In the genomic region with DNA sequence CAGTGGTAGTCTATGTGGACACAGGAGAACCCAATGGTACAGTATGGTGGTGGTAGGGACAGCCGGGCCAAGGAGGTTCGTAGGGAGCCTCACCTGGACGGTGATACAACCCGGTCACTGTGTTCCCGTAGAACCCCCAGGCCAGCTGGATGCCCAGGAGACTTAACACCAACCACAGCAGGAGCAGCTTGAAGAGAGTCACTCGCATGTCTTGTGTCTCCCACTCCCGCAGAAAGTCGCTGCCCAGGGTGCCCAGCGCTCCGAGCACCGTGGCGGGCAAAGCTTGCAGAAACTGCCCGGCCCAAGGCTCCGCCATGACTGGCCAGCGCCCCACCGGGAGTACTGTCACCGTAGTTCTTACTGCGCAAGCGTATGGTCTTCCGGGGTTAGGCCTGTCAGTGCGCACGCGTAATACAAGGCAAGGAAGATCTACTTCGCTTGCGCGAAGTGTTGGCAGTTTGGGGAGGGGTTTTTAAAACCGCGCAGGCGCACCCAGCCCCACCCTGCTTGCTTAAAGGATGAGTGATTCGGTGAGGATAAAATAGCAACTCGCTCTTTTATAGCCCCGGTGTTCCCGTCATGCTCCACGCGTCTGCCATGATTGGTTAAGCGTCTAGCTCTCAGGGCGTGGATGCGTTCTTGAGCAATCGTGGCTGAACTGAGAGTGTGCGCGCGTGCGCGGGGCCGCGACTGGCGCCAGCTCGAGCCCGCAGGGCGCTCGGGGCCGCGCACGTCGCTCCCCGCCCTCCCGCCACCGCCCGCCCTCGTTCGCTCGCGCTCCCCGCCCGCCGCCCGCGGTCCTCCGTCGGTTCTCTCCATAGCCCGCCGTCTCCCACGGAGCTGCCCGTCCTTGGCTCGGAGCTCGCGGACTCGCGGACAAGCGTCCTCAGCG, we compare ENCODE assay signal across 8 mouse cellular contexts. TPM values are rescaled to one million over a fixed set of nuclear protein-coding genes. Genes with fewer than 3 reads are reported as not detected.
DNase-seq lines count a peak whose midpoint lies in the region; ATAC-seq lines count a peak whose summit lies in the region.

A gene (plus strand): TSS at position 501 of the 892 bp plus-strand sequence.
A gene (minus strand): TSS at position 532 of the 892 bp plus-strand sequence.

- intact Hi-C loops in gastrocnemius, postnatal 14 days (cut with DNase I; ENCODE audit: low total_unique reads) = no loop called here
- intact Hi-C loops in left cerebral cortex, postnatal 10 days (cut with DNase I) = no loop called here

- peak; percentile 99 to 100 for DNase-seq in adrenal gland, adult (ENCODE audit: inconsistent age in 2 of 2, low spot score in 1 of 2)
- peak; percentile 100 for DNase-seq in embryo, embryonic 10.5 days (ENCODE audit: low spot score)
- peak; percentile 97 for DNase-seq in gastrocnemius, postnatal 14 days
- peak; percentile 98 to 100 for DNase-seq in left cerebral cortex, postnatal 10 days (ENCODE audit: extremely low spot score in 1 of 2, low spot score in 2 of 2)
- peak; percentile 98 for DNase-seq in right cerebral cortex, postnatal 25 days
- DNase-seq in urinary bladder, postnatal 4 days (ENCODE audit: low spot score in 2 of 2) = peak; percentile 95 to 98

- peak; percentile 96 for ATAC-seq in inflammation-experienced regulatory T-cells, adult 6 months
- ATAC-seq in megakaryocyte-erythroid progenitor cell, adult 5-6 weeks (replicated peaks; ENCODE audit: low FRiP score, low TSS enrichment, poor library complexity, severe bottlenecking) = peak; percentile 92

RNA-seq across cellular contexts. Expression of the first gene that starts in this region (rescaled TPM):
- total RNA-seq in gastrocnemius, postnatal 14 days (2021) = 100 to 1,000 TPM; 159 to 177 TPM
- polyA plus RNA-seq in inflammation-experienced regulatory T-cells, adult 6 months (2017; shearing (Covaris generic)) = 100 to 1,000 TPM; 323 to 459 (median 386) TPM
- 100 to 1,000 TPM; 209 to 216 TPM for total RNA-seq in left cerebral cortex, postnatal 10 days (2021)
- 148 and 275 TPM in 2 replicates for total RNA-seq in megakaryocyte-erythroid progenitor cell, adult 5-6 weeks (2014; fragmentation: Nextera tagmentation)
- total RNA-seq in megakaryocyte-erythroid progenitor cell, adult 5-6 weeks (2017) = 249 and 303 TPM in 2 replicates

RNA-seq across cellular contexts. Expression of the second gene that starts in this region (rescaled TPM):
- 10 to 100 TPM; 24.7 to 26.9 TPM for total RNA-seq in gastrocnemius, postnatal 14 days (2021)
- 10 to 100 TPM in 2 of 3 experiments, 1 to 10 TPM in 1; 9.6 to 17.6 (median 14.8) TPM for polyA plus RNA-seq in inflammation-experienced regulatory T-cells, adult 6 months (2017; shearing (Covaris generic))
- 10 to 100 TPM; 58.0 to 59.3 TPM for total RNA-seq in left cerebral cortex, postnatal 10 days (2021)
- total RNA-seq in megakaryocyte-erythroid progenitor cell, adult 5-6 weeks (2014; fragmentation: Nextera tagmentation) = 2.8 and 8.2 TPM in 2 replicates
- total RNA-seq in megakaryocyte-erythroid progenitor cell, adult 5-6 weeks (2017) = 1.4 and 4.3 TPM in 2 replicates

Comparison
In these comparisons a context has a peak if more than half of its experiments do, and no peak if none do; other contexts are left out.
1. Peak in every context shown above with its lines: DNase-seq and ATAC-seq.